Mouse (Mus musculus) liver, embryonic 12.5 days (tissue): ENCODE results near the gene Ino80b. TPM values are rescaled to one million over a fixed set of nuclear protein-coding genes. Genes with fewer than 3 reads are reported as not detected.
"Not testable (repeated sequence)": the region's sequence is repeated elsewhere in the genome, so short reads cannot be mapped to it uniquely, and the experiment has no call there.

Source experiments
- ATAC-seq: fragments of 200-750 bp; cut with Nextera tagmentation; 2 replicates; pipeline ENCODE4 v1.8.0; 2017; ENCODE audit warnings: moderate number of reproducible peaks, mild to moderate bottlenecking, moderate library complexity
- H3K27ac ChIP-seq: fragments of 300-500 bp; sonication (generic); 2 replicates; pipeline ENCODE4 v1.5.1; 2016; ENCODE audit warnings: mild to moderate bottlenecking
- H3K27me3 ChIP-seq: fragments of 300-500 bp; sonication (generic); replicated peaks from 2 replicates; pipeline ENCODE4 v1.6.1; 2016; ENCODE audit warnings: mild to moderate bottlenecking, moderate library complexity
- H3K36me3 ChIP-seq: fragments of 300-500 bp; sonication (generic); 2 replicates; pipeline ENCODE4 v1.6.1; 2016; ENCODE audit warnings: mild to moderate bottlenecking, moderate library complexity
- H3K4me1 ChIP-seq: fragments of 300-500 bp; sonication (generic); 2 replicates; pipeline ENCODE4 v1.6.1; 2016
- H3K4me2 ChIP-seq: fragments of 300-500 bp; sonication (generic); 2 replicates; pipeline ENCODE4 v1.6.1; 2016; ENCODE audit warnings: mild to moderate bottlenecking, moderate library complexity
- H3K4me3 ChIP-seq: fragments of 300-500 bp; sonication (generic); 2 replicates; pipeline ENCODE4 v1.5.1; 2016; ENCODE audit warnings: mild to moderate bottlenecking, moderate library complexity
- H3K9ac ChIP-seq: fragments of 300-500 bp; sonication (generic); 2 replicates; pipeline ENCODE4 v1.6.1; 2016; ENCODE audit warnings: mild to moderate bottlenecking, moderate library complexity
- H3K9me3 ChIP-seq: fragments of 300-500 bp; sonication (generic); replicated peaks from 2 replicates; pipeline ENCODE4 v1.6.1; 2016; ENCODE audit warnings: mild to moderate bottlenecking, moderate library complexity
- WGBS: fragments of 180-500 bp; shearing (Covaris S2); methylation state at CpG from one replicate; pipeline ENCODE4 v1.1.7; 2016; ENCODE audit not compliant: insufficient replicate concordance; 5-methylcytosine and 5-hydroxymethylcytosine counted together
- polyA plus RNA-seq: library from polyadenylated mRNA; unstranded; fragments of >200 nt; fragmentation: Nextera tagmentation; extraction: Ambion mirVana; gene quantifications from 2 replicates; pipeline ENCODE4 v1.2.1, GENCODE M21; 2016

Ino80b gene
- polyA plus RNA-seq = 12.1 and 13.0 TPM in 2 replicates

DNA sequence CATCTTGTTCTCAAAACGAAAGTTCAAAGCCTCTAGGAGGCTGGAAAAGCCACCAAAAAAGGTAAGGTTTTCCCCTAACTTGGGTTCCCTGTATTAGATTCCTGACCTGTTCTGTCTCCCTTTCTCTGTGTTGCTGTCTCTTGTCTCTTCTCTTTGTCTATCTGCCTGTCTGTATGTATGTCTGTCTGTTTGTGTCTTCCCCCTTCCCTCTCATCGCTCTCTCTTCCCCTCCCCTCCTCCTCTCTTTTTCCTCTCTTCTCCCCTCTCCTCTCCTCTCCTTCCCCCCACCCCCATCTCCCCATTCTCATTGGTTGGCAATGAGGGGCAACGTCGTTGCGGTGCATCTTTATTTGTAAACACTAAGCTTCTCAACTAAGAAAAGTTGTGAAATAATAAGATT lies at the start of gene Ino80b:
Gene Ino80b (minus strand): TSS at position 101 of the 400 bp plus-strand sequence.
- H3K4me1 ChIP-seq = peaks cover 38% of the 10 kb centered on the region
- ATAC-seq = no peak
- H3K36me3 ChIP-seq = peaks cover 9% of the 10 kb centered on the region
- WGBS = 30% methylated on average over 5 of the region's 5 CpGs
- H3K9ac ChIP-seq = peak within 1 kb of the TSS; percentile 87
- no peaks in the 10 kb centered on the region for H3K9me3 ChIP-seq
- peak within 1 kb of the TSS; percentile 87 for H3K4me3 ChIP-seq
- peak within 1 kb of the TSS; percentile 93 for H3K4me2 ChIP-seq
- peak within 1 kb of the TSS; percentile 89 for H3K27ac ChIP-seq
- H3K27me3 ChIP-seq = no peaks in the 10 kb centered on the region

DNA sequence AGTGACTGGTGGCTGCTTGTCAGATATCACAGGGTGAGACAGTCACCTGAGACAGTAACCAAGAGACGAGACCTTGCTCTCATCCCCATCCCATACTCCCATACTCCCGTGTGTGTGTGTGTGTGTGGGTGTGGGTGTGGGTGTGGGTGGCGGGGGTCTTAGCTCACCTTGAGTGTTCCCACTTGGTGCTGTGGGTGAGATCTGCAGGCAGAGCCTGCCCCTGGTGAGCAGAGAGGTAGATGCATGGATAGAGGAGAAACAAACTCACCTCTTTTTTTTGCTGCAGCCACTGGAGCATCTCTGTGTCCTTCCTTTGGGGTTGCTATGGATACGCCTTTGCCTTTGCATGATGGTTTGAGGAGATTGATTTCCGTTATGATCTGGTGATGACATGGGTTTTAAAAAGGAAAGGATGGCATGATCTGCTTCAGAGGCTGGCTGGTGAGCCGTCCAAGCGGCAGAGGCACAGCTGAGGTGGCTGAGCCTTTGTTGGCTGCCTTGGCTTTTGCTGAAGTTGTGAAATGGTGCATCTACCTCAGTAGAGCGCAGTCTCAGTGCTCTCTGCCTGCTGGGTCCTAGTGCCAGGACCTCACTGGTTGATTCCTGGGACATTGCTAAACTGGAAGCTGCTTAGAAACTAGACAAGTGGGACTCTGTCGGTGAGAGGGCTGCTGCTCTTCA lies 47.1 kb upstream of the Ino80b start:
- Histone ChIP-seq H3K27ac (no peak overlapping the region), H3K9ac (no peak overlapping the region), H3K4me1 (peaks cover 37% of the 10 kb centered on the region), H3K36me3 (peaks cover 11% of the 10 kb centered on the region; the same call in 1 of the 2 replicates), H3K9me3 (no peaks in the 10 kb centered on the region), H3K27me3 (no peaks in the 10 kb centered on the region), H3K4me3 (no peak overlapping the region), H3K4me2 (no peak overlapping the region)
- ATAC-seq = no peak
- WGBS = 64% methylated on average over 9 of the region's 9 CpGs

DNA sequence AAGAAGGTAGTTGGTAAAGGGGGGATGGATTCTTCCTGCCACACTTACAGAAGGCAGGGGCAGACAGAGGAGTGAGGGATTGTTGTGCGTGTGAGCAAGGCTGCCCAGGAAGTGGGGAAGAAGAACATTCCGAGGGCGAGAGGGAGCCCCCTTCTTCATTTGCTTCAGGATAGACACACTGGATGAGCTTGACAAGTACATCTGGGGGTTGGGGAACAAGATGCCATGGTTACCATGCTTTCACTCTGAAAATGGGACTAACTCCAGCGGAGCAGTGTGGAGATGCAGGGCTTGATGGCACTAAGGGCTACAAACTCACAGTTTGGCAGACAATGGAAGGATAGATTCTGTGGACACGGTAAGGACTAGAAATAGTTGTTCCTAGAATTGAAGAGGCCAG lies 45.8 kb upstream of the Ino80b start:
- Histone ChIP-seq H3K4me3 (no peak overlapping the region), H3K4me2 (no peak overlapping the region), H3K27ac (no peak overlapping the region), H3K9ac (no peak overlapping the region), H3K9me3 (no peaks in the 10 kb centered on the region), H3K36me3 (peaks cover 8% of the 10 kb centered on the region; the same call in 1 of the 2 replicates), H3K27me3 (no peaks in the 10 kb centered on the region), H3K4me1 (peaks cover 42% of the 10 kb centered on the region)
- no peak for ATAC-seq
- 73% methylated on average over 5 of the region's 5 CpGs for WGBS

DNA sequence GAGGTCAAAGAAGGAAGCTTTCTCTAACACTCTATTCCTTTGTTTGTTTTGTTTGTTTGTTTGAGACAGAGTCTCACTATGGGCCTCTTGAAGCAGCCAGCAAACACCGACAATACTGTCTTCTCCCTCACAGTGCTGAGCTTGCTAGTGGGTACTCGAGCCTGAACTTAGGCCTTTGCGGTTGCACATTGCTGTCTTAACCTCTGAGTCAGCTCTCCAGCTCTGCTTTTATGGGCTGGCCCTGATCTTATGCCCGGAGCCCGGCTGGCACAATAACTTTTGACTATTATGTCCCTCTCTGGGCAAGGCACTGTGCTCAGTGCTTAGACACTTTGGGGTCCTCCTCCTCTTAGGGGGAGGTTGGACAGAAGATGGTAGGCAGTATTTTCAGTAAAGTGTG lies 44.6 kb upstream of the Ino80b start:
- H3K36me3 ChIP-seq = 0 out of 2 replicates have a peak, but pooled peaks cover 3% of the 10 kb centered on the region
- ATAC-seq = no peak
- 77% methylated on average over 5 of the region's 5 CpGs for WGBS
- H3K9me3 ChIP-seq = no peaks in the 10 kb centered on the region
- H3K4me2 ChIP-seq = no peak overlapping the region
- no peak overlapping the region for H3K9ac ChIP-seq
- peaks cover 42% of the 10 kb centered on the region for H3K4me1 ChIP-seq
- H3K27me3 ChIP-seq = no peaks in the 10 kb centered on the region
- H3K27ac ChIP-seq = no peak overlapping the region
- H3K4me3 ChIP-seq = no peak overlapping the region

DNA sequence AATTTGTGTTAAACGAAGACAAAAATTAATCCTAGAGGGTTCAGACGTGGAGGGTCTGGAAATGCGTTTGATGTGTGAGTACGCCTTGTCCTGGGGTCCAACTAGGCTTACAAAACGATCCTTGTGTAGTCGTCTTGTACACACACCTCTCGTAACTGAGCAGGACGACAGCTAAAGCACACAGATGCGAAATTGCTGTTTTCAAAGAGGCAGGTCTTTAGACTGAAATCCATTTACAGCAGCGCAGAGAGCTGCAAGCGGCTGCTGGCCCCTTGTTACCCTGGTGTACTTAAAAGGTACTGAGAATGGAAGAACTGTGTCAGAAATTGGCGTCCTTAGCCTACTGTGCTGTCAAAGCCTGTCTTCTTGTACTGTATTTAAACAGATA lies 41.0 kb upstream of the Ino80b start:
- H3K4me2 ChIP-seq = peak overlapping the region; percentile 78
- H3K27ac ChIP-seq = peak overlapping the region; percentile 81
- H3K9me3 ChIP-seq = no peaks in the 10 kb centered on the region
- peak overlapping the region; percentile 88 for H3K4me3 ChIP-seq
- peak overlapping the region; percentile 93 for H3K9ac ChIP-seq
- 0 out of 2 replicates have a peak, but pooled peaks cover 3% of the 10 kb centered on the region for H3K36me3 ChIP-seq
- peaks cover 56% of the 10 kb centered on the region for H3K4me1 ChIP-seq
- peak; percentile 5 for ATAC-seq
- H3K27me3 ChIP-seq = peaks cover 22% of the 10 kb centered on the region
- under 1% methylated on average over 12 of the region's 12 CpGs for WGBS

DNA sequence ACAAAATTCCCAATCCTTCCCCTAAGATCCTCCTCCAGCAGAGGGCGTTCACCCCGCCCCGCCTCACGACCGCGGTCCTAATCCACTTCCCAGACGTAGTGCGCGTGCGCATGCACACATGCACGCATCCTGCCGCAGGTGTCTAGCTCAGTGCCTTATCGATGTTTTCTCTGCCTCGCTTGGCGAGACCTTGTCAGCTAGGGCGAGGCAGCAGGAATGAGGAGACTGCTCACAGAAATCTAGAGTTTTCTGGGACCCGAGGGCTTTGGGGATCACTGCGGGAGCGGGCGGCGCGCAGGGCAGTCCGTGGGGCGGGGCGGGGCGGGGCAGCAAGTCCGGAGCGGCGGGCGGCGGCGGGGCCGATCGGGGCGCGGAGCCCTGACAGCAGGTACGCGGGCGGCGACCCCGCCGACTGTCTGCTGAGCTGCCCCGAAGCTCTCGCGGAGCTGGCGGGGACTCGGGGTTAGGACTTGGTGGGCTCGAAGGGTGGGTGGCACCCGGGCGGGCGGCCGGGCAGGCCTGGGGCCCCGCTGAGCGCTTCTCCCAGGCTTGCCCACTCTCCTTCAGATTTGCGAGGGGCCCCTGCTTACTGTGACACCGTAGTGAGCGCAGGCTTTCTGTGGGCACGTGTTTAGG lies 40.5 kb upstream of the Ino80b start, which contains the start of gene Dctn1:
Gene Dctn1 (plus strand): TSS at position 314 of the 636 bp plus-strand sequence.
- peak; percentile 87 for ATAC-seq
- Histone ChIP-seq H3K4me3 (peak within 1 kb of the TSS; percentile 88), H3K4me1 (peaks cover 56% of the 10 kb centered on the region), H3K4me2 (peak within 1 kb of the TSS; percentile 78), H3K9ac (peak within 1 kb of the TSS; percentile 93), H3K9me3 (no peaks in the 10 kb centered on the region), H3K36me3 (0 out of 2 replicates have a peak, but pooled peaks cover 3% of the 10 kb centered on the region), H3K27me3 (peaks cover 28% of the 10 kb centered on the region), H3K27ac (peak within 1 kb of the TSS; percentile 81)
- under 1% methylated on average over 57 of the region's 58 CpGs for WGBS

DNA sequence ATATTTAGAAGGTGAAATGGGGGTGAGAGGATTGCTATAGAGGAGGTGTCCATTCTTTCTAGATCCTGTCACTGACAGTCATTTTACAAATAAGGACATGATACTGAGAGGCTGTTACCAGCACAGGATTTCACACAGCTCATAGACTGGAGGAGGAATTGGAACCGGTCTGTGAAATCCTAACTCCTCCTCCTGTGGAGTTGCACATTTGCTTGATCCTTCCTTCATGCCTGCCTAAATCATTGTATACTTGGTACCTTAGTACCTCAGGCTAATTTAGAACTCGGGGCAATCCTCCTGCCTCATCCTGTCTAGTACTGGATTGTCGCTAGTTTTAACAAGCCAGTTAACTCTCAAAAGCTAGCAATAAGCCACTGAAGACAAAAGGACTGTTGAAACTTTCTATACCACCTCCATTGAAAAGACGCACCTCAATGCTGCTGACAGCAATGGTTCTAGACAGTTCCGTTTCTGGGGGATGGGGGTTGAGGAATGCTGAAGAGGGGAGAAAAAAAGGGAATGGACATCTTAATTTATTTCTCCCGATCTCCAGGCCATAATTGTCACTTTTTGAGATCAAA lies 39.9 kb upstream of the Ino80b start:
- Histone ChIP-seq H3K4me2 (peak overlapping the region; percentile 78), H3K9ac (peak overlapping the region; percentile 93), H3K4me1 (peaks cover 56% of the 10 kb centered on the region), H3K36me3 (0 out of 2 replicates have a peak, but pooled peaks cover 3% of the 10 kb centered on the region), H3K27me3 (peaks cover 34% of the 10 kb centered on the region), H3K9me3 (no peaks in the 10 kb centered on the region), H3K27ac (peak overlapping the region; percentile 81), H3K4me3 (peak overlapping the region; percentile 88)
- 6% methylated on average over 6 of the region's 6 CpGs for WGBS
- peak; percentile 11; the same call in 1 of the 2 replicates for ATAC-seq

DNA sequence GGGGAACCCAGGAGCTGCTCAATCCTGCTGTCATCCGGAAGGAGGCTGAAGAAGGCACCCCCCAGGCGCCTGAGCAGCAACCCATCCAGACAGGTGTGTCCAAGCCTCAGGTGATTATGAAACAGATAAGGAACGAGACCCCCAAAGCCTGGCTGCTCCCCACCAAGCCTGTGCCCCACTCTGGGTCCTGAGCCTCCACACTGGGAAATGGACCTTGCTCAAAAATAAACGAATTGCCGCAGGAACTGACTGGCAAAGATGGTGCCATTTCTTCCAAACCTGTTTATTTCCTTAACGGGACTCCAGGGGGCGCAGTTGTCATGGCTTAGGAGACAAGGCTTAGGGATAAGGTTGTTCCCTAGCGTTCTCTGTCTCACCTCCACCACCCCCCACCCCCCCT lies 37.5 kb upstream of the Ino80b start:
- H3K27me3 ChIP-seq = peaks cover 46% of the 10 kb centered on the region
- no peak overlapping the region for H3K27ac ChIP-seq
- peaks cover 35% of the 10 kb centered on the region for H3K4me1 ChIP-seq
- H3K9ac ChIP-seq = no peak overlapping the region
- peak overlapping the region; percentile 42 for H3K4me3 ChIP-seq
- WGBS = 2% methylated on average over 8 of the region's 8 CpGs
- H3K36me3 ChIP-seq = no peaks in the 10 kb centered on the region
- no peaks in the 10 kb centered on the region for H3K9me3 ChIP-seq
- peak overlapping the region; percentile 68 for H3K4me2 ChIP-seq
- no peak for ATAC-seq

DNA sequence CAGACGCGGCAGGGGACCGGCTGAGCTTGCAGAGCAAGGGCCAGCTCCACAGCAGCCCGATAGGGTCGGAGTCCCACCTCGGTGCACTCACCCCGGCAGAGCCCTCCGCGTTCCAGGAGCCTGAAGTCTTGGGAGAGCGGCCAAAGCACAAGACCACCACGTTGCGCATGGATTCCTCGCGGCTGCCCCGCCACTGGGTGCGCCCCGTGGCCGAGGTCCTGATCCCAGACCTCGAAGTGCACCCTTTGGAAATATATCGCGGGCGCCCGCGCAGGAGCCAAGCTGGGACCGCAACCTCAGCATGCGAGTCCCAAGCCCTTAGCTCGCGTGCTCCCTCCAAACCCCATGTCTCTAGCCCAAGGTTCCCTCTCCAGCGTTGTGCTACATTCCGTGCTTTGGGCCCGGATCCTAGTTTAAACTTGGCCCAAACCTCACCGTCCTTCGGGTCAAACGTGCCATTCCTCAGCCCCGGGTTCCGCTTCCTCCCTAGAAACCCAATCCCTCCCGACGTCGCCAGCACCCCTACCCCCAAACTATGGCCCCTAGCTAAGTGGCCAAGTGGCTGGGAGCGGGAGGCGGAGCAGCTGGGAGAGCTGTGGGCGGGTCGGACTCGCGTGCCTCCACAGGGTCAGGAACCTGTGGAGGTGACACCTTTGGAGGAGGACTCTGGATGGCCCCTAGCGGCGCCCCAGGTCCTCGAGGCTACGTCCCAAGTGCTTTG lies 36.9 kb upstream of the Ino80b start:
- WGBS = 1% methylated on average over 49 of the region's 49 CpGs
- peaks cover 50% of the 10 kb centered on the region for H3K27me3 ChIP-seq
- ATAC-seq = no peak
- H3K9ac ChIP-seq = peak overlapping the region; percentile 45
- peaks cover 29% of the 10 kb centered on the region for H3K4me1 ChIP-seq
- H3K36me3 ChIP-seq = no peaks in the 10 kb centered on the region
- H3K4me3 ChIP-seq = peak overlapping the region; percentile 42
- H3K4me2 ChIP-seq = peak overlapping the region; percentile 68
- H3K9me3 ChIP-seq = no peaks in the 10 kb centered on the region
- no peak overlapping the region for H3K27ac ChIP-seq

DNA sequence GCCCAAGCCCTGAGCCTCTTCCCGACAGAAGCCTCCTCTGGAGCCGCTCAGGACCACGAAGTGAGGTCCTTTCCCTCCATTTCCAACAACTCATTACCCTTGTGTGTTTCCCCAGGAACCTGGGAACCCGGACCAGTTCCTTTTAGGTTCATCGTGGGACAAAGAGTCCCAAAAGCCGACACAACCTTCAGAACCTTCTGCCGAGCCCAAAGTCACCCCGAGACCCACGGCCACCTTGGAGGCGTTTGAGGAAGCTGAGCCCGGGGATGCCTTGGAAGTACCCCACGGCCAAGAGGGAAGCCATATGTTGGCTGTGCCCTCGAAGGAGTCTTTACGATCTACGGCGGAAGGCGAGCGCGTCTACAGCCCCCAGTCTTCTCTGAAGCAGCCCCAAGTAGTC lies 36.2 kb upstream of the Ino80b start:
- Histone ChIP-seq H3K4me3 (peak overlapping the region; percentile 42), H3K9me3 (no peaks in the 10 kb centered on the region), H3K4me1 (peaks cover 25% of the 10 kb centered on the region), H3K27me3 (peaks cover 55% of the 10 kb centered on the region), H3K27ac (no peak overlapping the region), H3K4me2 (peak overlapping the region; percentile 68), H3K9ac (peak overlapping the region; percentile 45; the same call in 1 of the 2 replicates), H3K36me3 (no peaks in the 10 kb centered on the region)
- ATAC-seq = no peak
- 8% methylated on average over 19 of the region's 19 CpGs for WGBS

DNA sequence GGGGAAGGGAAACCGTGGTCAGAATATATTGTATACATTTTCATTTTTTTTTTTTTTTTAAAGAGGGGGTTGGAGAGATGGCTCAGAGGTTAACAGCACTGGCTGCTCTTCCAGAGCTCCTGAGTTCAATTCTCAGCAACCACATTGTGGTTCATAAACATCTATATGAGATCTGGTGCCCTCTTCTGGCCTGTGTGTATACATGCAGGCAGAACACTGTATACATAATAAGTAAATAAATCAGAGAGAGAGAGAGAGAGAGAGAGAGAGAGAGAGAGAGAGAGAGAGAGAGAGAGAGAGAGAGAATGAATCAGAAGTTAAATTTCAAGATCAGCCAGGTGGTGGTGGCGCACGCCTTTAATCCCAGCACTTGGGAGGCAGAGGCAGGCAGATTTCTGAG lies 34.2 kb upstream of the Ino80b start:
- H3K9me3 ChIP-seq, H3K4me3 ChIP-seq, H3K4me2 ChIP-seq, H3K9ac ChIP-seq, ATAC-seq, H3K27ac ChIP-seq, H3K36me3 ChIP-seq: not testable (repeated sequence)
- Histone ChIP-seq H3K4me1 (peaks cover 28% of the 10 kb centered on the region), H3K27me3 (peaks cover 75% of the 10 kb centered on the region)
- WGBS = 17% methylated on average over 3 of the region's 3 CpGs
